Mouse (Mus musculus) adrenal gland, postnatal 36 days (tissue): ENCODE measurements around the gene Btd. TPM values are rescaled to one million over a fixed set of nuclear protein-coding genes. Genes with fewer than 3 reads are reported as not detected.
A peak's percentile ranks its signal among the peaks of the same experiment; 100 is the strongest.
"Not testable (repeated sequence)": the region's sequence is repeated elsewhere in the genome, so short reads cannot be mapped to it uniquely, and the experiment has no call there.

Source experiments
- DNase-seq, 2 experiments: peaks; one replicate each; pipeline ENCODE4 v3.0.0; 2021; ENCODE audit warnings: mixed read lengths in 1 of 2
- long read RNA-seq, 2 experiments: library from polyadenylated mRNA; stranded (forward); transcript quantifications; one replicate each; pipeline ENCODE4 v2.0.0; 2021; ENCODE audit warnings: borderline sequencing depth in 2 of 2
- total RNA-seq, 2 experiments: library from RNA; stranded (reverse); gene quantifications; 2 replicates each; pipeline ENCODE4 v1.2.3; 2021

The Btd gene
- total RNA-seq: 10 to 100 TPM; 48.3 to 73.1 TPM
- long read RNA-seq, experiment 1, transcript Btd-201 (4 exons, 2,324 nt): major isoform, 95 of 115 reads
- long read RNA-seq, experiment 1, partial matches to known transcripts: 16 of 115 reads
- long read RNA-seq, experiment 1, other reads (novel, unspliced or antisense): 0 of 115 reads
- long read RNA-seq, experiment 2, transcript Btd-201 (4 exons, 2,324 nt): major isoform, 21 of 23 reads
- long read RNA-seq, experiment 2, partial matches to known transcripts: 1 of 23 reads
- long read RNA-seq, experiment 2, other reads (novel, unspliced or antisense): 0 of 23 reads

GRCm38 (mm10) chr14:31640890-31641505 is at the start of gene Btd, which contains the start of gene Hacl1:
TSS of gene Btd (plus strand) at chr14:31641028.
TSS of gene Hacl1 (minus strand) at chr14:31641286.
- DNase-seq: peak; percentile 90 to 92

GRCm38 (mm10) chr14:31591243-31591642 is 49.6 kb upstream of the Btd start, which contains the start of gene Colq:
TSS of gene Colq (minus strand) at chr14:31591343.
- no peak for DNase-seq

DNA sequence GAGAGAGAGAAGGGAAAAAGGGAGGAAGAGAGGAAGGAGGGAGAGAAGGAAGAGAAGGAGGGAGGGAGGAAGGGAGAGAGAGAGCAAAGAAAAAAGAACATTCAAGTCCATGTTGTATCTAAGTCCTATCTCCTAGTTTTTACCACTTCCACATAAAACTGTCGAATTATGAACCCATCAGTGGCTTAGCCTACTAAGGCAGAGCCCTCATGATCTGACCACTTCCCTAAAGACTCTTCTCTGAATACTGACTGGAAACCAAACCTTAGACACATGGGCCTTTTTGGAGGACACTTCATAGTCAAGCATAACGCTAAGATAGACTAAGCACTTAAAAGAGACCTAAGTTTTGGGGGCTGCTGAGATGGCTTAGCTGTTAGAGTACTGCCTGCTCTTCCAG is 47.8 kb upstream of the Btd start:
- DNase-seq: no peak

- DNase-seq: no peak
Measured at GRCm38 (mm10) chr14:31594693-31595092, 46.1 kb upstream of the Btd start.

GRCm38 (mm10) chr14:31596408-31596807 is 44.4 kb upstream of the Btd start:
- no peak for DNase-seq

DNA sequence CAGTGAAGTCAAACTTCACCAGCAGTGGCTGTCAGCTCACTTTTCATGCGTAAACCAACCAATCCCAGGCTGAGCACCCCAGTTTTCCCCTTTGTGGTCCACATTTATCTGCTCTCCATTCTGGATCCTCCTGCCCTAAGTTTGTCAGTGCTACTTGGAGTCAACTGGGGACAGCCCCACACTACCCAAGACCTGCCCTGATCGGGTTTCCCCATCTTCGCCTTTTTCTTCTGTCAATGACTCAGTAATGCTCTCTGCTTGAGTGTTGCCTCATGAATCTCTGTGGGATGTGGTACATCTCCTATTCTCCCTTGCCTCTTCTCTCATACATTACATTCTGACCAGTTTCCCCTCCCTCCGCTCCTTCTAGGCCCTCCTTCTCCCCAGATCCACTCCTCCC is 43.4 kb upstream of the Btd start:
- no peak for DNase-seq

DNA sequence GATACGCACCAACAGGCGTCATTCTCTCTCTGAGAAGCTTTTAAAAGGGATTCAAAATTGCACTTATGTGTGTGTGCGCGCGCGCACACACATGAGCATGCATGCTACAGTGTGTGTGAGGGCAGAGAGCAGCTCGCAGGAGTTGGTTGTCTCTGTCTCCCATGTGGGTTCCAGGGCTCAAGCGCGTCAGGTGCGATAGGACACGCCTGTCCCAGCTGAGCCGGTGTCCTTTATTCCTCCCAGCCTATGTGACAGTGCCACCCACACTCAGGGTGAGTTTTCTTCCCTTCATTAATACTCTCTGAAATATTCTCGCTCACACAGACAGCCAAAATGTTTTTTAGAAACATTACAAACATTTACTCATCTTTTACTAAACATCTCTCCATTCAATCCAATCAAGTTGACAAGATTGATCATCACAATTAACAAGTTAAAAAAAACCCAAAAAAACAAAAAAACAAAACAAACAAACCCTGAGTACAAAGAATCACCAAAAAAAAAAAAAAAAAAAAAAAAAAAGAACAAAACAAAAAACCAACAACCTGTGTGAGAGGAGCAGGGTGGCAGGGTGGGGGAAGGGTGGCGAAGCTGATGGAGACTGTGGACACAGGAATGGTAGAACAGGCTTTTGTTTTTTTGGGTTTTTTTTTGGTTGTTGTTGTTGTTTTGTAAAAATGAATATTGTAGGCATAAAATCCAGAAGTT is 38.8 kb upstream of the Btd start:
- DNase-seq: no peak

GRCm38 (mm10) chr14:31602616-31602979 is 38.2 kb upstream of the Btd start:
- not testable (repeated sequence) for DNase-seq

DNA sequence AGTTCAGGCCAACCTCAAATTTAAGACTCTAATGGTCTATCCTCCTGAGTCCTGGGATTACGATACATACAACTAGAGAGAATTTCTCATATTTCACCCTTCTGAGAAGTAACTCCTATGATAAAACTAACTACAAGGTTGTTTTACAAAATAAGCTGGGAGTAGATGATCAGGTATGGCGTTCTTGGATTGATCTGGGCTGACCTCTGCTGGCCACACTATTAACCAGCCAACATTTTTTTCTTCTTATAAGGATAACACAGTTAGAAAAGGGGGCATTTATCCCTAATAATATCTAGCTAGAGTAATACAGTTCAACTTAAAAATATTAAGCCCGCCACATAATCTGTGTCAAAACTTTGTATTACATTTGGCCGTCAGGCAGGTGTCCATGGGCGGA is 35.9 kb upstream of the Btd start:
- DNase-seq: peak in 1 of 2 experiments; percentile 15

DNA sequence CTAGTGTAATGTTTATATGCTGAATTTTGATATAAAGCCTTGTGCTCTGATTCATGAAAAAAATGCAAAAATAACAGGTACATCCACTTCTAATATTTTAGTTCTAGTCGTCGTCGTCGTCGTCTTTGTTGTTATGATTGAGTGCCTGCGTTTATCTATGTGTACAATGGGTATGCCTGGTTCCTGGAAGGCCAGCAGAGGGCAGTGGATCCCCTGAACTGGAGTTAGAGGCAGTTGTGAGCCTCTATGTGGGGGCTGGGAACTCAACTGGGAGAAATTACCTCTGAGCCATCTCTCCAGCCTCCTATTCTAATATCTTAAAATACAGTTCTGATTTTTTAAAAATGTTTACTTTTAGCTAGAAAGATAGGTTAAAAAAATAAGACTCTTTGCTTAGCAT is 35.3 kb upstream of the Btd start:
- DNase-seq: peak in 1 of 2 experiments; percentile 9

DNA sequence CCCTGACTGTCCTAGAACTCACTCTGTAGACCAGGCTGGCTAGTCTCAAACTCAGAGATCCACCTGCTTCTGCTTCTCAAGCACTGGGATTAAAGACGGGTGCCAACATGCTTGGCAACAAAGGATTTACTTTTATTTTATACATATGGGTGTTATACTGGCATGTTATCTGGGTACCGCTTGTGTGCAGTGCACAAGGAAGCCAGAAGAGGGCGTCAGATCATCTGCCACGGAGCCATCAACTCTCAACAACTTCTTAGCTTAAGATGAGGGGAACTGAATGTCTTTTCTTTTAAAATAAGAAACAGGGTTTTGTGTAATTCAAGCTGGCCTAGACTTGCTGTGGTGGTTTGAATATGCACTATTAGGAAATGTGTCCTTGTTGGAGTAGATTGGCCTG is 28.8 kb upstream of the Btd start:
- no peak for DNase-seq

DNA sequence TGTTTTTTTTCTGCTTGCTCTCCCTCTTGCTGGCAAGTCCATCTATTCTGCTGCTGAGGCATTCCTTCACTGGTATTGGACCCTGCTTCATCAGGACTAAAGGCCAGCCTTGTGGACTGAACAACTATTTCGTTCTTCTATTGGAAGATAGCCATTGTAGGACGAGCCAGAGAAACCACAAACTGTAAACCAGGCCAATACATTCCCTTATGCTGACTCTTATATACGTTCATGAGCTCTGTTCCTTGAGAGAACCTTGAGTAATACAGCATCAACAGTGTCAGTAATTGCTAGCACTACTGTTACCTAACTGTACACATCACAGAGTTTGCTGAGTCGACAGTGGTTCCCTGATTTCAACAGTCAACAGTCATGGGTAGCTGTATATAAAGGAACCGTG is 27.2 kb upstream of the Btd start:
- no peak for DNase-seq

DNA sequence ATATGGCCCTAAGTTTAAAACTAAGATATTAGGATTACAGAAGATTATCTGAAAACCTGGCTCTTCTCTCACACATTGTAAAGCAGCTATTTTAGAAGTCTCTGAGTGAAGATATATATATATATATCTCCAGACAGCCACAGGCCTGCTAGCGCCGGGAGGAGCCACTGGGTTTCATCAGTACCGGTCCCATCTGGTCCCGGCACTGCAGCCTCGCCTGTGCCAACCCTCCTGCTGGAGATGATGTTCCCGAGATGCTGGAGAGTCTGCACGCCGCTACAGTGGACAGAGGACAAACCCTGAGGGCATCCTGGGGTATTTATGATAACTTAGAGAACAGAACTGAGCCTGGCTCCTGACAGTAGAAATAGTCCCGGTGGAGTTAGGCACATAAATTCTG is 23.6 kb upstream of the Btd start:
- no peak for DNase-seq

- DNase-seq: no peak
Measured at GRCm38 (mm10) chr14:31617997-31618396, 22.8 kb upstream of the Btd start.

GRCm38 (mm10) chr14:31620591-31621223 is 20.1 kb upstream of the Btd start:
- DNase-seq: no peak

DNA sequence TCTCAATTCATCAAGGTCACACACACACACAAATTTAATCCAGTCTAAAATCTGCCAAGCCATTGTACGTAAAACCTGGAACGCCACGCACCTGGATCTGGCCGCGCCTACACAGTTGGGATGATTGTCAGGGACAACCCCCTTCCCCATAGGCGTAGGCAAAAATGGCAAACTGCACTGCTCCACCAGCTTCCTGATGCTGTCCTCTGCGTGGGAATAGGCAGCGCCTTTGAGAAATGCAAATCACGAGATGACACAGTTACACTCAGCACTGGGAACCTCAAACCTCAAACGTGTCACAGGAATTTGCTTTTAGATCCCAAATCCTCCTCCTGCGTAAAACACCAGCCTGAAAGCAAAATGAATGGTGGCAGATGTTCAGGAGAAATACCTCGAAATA is 18.1 kb upstream of the Btd start:
- DNase-seq: no peak

GRCm38 (mm10) chr14:31630677-31631076 is 10.2 kb upstream of the Btd start:
- no peak for DNase-seq

DNA sequence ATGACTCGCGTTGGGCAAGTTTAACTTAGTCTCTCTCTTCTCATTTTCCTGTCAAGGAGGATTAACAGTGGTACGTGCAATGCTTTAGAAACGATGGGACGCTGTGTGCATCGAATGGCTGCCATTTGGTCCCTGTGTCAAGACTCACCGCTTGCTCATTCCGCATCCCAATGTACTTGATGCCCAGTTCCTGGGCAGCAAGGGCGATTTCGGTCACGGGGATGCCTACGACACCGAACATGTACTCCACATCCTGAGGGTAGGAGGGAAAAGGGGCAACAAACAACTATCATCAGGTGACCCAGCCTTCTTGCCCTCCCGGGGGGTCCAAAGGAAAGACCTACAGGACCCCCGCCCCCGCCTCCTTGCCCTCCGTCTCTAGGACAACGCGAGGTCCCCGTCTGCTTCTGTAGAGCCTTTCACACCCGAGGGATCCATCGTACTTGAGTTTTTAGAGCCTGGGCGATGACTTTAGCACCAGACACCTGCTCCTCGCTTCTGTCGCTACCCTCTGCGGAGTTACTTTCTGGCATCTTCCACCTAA is 410 bp upstream of the Btd start, which contains the start of gene Gm49387:
TSS of gene Gm49387 (minus strand) at position 533 of the 544 bp plus-strand sequence.
- DNase-seq: no peak

- DNase-seq: no peak
Measured at GRCm38 (mm10) chr14:31641506-31642155, 803 bp downstream of the Btd start.

DNA sequence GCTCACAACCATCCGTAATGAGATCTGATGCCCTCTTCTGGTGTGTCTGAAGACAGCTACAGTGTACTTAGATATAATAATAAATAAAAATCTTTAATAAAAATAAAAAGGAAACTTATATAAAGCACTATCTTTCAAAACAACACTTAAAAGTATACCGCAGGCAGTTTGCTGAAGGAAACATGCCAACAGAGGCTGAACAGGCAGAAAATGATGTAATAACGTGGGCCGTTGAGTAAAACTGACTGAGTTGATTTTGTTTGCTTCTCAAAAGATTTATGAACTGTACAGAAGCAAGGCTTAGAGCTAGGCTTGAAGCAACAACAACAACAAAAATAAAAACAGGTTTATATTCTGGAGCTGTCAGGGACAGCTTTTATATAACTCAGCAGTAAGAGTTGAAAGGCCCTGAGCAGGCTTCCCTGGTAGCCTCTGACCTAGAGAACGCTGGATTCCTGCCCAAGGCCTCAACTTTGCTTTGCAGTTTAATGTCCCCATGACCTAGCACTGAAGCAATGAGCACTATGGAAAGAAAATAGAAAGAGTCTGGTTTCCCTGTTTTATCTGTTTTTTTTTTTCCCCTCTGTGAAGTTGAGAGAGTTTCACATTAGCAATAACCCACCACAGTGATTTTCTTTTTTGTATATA is 3.5 kb downstream of the Btd start:
- peak; percentile 86 to 89 for DNase-seq

DNA sequence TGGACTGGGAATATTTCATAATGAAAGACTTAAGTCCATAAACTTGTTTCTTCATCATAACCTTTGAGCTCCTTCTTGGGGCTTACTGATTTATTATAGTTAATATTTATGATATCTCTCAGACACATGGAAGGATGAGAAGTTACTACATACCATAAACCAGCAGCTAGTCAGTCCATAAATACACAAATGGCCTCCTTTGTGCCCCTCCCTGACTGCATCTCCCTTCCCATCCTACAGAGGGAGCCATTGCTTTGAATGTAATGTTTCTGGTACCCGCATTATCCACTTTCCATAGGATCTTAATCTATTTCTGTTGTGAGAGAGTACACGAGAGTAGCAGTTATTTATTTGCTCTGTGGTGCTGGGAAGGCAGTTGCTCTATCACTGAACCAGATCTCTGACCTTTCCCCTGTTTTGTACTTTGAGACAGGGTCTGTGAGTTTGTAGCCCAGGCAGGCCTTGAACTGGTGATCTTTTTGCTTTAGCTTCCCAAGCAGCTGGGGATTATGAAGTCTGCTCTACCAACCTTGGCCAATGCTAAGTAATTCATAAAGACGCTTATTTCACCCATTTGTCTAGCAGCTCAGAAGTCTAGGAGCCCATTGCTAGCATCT is 4.2 kb downstream of the Btd start:
- DNase-seq: no peak
